Mouse (Mus musculus): ENCODE results near the gene Srebf1. TPM values are rescaled to one million over a fixed set of nuclear protein-coding genes. Genes with fewer than 3 reads are reported as not detected.
A peak's percentile ranks its signal among the peaks of the same experiment; 100 is the strongest.

Gene Srebf1
- total RNA-seq, 2 experiments from 2014 or later: 35.8 to 50.8 TPM

DNA sequence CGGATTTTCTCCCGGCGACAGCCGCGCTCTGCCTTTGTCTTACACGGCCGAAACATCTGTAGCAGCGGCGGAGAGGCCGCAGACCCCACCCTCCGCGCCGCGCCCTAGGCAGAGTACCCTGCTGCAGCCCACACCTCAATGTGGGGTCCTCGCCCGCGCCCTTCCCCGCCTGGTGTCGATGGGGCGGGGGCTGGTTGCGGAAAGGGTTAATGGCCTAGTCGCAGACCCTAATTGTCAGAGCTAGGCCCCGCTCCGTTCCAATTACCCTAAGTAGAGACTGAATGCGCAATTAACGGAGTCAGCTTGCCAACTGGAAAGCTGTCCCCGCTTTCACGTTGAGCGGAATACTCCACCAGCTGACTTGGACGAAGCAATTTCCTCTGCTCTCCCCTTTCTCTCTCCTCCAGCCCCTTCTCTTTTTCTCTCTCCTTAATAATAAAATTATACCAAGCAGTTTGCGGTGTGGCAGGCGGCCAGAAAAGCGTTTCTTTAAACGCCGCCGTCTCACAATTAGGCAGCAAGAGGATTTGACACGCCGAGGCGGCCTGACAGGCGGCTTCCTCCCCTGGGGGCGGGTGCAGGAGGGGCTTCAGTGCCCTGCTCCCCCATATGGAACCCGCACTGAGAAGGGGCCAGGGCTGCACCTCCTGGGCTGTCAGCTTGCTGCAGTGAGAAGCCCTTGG, 45.3 kb downstream of the Srebf1 start:
- peak; percentile 55 for DNase-seq

DNA sequence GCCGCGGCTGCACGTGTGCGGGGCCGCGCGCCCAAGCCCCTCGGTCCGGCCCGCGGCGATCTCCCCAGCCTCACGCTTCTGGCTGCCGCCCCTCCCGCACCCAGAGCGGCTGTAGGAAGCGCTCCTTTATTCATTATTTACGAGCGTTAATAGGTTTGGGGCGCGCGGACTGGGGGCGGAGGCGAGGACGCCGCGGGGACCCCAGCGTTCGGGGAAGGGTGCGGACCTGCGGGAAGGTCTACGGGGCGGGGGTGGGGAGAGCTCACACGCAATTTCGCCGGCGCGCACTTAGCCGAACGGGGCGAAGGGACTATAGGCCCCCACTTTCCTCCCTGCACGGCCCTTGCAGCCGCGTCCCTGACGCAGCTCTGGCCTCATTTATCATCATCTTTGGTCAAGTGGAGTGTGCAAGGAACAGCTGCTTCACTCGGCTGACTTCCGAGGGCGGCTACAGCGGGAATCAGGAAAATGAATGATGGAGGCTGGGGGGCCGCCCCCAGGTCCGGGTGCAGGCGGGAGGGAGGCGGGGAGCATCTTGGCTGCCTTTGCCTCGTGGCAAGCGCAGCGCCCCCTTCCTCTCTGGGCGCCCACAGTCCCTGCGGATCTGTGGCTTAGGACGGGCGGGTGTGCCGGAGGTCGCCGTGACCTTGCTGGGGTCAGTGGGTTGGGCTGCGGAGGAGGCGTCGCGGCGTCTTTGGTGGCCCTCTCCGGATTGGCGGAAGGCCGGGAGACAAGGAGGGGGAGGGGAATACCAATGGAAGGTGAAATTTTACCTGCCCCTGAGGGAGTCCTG, 46.0 kb downstream of the Srebf1 start:
- DNase-seq: peak; percentile 83

DNA sequence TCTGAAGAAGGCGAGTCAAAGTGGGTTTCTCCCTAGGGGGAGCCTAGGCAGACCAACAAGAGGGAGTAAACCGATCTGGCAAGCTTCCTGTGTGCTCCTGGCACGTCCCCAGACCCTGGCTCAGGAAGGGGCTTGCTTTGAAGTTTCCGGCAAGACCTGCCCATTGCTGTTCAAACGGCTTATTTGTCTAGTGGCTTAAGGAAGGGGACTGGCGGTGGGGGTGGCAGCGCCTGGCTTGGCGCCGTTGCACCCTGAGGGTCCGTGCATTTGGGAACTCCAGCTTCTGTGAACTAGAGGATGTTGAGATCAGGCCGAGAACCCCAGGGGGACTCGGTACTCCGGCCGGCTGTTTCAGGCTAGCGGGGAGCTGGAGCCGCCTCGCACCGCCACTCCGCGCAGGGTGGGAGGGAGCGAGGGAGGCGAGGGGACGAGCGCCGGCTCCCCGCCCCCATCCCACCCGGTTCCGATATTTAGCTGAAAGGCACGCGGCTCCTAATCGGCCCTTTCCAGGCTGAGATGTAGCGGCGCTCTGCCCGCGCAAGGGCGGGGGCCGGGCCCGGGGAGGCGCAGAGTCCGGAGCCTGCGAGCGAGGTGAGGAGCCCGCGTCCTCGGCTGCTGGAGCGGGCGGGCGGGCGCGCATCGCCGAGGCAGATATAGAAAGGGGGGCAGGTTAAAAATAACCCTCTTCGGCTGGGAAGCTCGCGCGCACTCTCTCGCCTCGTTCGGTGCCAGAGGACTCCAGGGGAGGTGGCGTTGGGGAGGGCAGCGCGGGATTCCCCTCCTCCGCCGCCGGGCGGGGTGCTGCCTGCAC, 46.8 kb downstream of the Srebf1 start:
- DNase-seq: peak; percentile 85

DNA sequence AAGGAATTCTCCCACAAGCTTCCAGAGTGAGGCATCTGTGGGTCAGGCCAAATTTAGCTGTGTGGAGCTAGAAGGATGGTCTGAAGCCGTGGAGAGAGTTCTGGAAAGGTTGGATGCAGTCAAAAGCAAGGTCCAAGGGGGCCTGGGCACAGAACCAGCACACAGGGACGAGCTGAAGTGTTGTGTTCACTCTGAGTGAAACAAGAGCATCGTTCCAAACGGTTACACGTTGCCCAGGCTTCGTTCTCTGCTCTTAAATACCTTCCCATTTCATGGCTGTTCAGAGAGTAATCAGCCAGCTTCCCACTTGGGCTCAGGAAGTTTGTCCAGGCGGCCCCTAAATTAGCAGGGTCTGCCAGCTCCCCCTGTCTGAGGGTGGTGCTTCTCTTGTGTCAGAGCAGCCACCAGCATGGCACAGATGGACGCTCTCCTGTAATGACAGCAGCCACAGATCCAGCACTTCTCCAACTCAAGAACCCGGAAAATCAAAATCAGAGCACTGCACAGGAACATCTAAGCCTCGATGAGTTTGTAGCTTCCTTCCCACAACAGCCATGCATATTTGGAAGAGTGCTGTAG, 48.7 kb downstream of the Srebf1 start:
- no peak for DNase-seq

GRCm38 (mm10) chr11:60172074-60172473, 50.3 kb downstream of the Srebf1 start:
- DNase-seq: peak; percentile 56

- no peak for DNase-seq
Observed at GRCm38 (mm10) chr11:60168780-60169179, 53.6 kb downstream of the Srebf1 start.

- peak; percentile 58 for DNase-seq
Observed at GRCm38 (mm10) chr11:60165076-60165475, 57.3 kb downstream of the Srebf1 start.

DNA sequence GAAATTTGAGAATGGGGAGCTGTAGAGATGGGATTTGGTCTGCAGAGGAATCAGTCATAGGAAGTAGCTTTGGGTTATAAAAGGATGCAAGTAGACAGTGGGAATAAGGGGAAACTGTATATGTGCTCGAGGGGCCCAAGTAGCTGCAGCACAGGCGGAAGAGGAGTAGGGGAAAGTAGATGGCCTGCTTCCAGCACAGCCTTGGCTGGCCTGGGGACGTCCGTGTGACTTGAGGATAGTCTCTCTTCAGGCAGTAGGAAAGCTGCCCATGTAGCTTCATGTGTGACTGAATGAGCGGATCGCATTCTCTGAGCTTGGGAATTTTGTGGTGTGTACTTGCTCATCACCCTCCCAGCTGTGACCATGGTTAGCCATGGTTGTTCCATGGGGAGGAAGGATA, 57.9 kb downstream of the Srebf1 start:
- peak; percentile 47 for DNase-seq

- DNase-seq: no peak
Observed at GRCm38 (mm10) chr11:60163362-60163761, 59.0 kb downstream of the Srebf1 start.

DNA sequence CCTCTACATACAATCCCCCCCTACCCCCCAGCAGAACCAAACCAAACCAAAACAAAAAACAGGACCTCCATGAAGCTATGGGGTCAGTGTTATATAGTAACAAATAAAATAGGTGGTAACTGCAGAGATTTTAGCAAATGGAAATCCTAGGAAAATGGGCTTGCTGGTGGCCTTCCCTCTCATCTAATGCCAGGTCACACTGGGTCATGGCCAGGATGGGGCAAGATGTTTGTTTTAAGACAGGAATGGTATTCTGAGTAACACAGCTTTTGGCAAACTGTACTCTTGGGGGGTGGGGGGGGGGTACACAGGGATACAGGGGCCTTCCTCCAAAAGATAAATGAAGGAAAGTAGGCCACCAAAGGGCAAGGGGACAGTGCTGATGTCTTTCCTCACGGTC, 59.8 kb downstream of the Srebf1 start:
- DNase-seq: no peak

- DNase-seq: no peak
Observed at GRCm38 (mm10) chr11:60161146-60161874, 61.1 kb downstream of the Srebf1 start.

- no peak for DNase-seq
Observed at GRCm38 (mm10) chr11:60160454-60161114, 61.8 kb downstream of the Srebf1 start.

GRCm38 (mm10) chr11:60159955-60160354, 62.4 kb downstream of the Srebf1 start:
- no peak for DNase-seq

DNA sequence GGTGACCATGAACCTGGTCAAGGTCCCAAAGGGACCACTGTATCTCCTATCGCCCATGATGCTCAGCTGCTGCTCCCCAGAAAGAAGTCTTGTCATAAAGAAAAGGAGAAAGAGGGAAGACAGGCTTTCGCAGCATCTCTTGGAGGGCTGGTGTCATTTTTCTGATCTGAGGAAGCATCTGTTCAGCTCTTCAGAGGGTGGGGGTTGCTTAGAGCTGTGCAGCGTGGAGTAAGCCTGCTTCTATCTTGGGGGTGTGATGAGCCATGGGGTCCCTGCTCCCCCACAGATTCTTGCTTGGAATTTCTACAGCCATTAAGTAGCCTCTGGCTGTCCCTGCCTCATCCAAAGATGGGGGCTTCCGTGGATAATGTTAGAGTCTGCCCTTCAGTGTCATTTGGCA, 64.1 kb downstream of the Srebf1 start:
- DNase-seq: no peak

GRCm38 (mm10) chr11:60155690-60156089, 66.7 kb downstream of the Srebf1 start:
- DNase-seq: no peak

GRCm38 (mm10) chr11:60153936-60154335, 68.4 kb downstream of the Srebf1 start:
- DNase-seq: no peak

DNA sequence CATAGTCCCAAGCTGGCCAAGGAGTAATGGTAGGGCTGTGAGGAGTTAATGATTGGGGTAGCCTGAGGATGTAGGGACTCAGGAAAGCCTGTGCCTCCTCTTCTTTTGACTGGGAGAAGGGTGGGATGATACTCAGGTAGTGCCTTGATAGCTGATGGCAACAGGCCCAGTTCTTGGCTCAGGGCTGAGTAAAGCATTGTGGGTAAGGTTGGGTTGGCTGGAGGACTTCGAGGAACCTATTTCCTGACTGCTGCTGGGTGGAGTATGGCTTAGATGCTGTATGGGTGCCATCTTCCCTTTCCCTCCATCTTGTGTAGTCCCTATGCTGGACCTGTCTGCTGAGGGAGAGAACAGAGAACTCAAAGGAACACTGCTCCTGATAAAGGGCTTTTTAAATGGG, 70.0 kb downstream of the Srebf1 start:
- no peak for DNase-seq

- DNase-seq: no peak
Observed at GRCm38 (mm10) chr11:60150677-60151076, 71.7 kb downstream of the Srebf1 start.
